Mouse (Mus musculus) cerebellum, postnatal 25 days (tissue): Measurements from ENCODE around the gene Rtp3.

Experiments
- DNase-seq, 2 experiments: peaks; one replicate each; pipeline ENCODE4 v3.0.0; 2021; ENCODE audit warnings: mixed read lengths in 2 of 2

The Rtp3 gene

DNA sequence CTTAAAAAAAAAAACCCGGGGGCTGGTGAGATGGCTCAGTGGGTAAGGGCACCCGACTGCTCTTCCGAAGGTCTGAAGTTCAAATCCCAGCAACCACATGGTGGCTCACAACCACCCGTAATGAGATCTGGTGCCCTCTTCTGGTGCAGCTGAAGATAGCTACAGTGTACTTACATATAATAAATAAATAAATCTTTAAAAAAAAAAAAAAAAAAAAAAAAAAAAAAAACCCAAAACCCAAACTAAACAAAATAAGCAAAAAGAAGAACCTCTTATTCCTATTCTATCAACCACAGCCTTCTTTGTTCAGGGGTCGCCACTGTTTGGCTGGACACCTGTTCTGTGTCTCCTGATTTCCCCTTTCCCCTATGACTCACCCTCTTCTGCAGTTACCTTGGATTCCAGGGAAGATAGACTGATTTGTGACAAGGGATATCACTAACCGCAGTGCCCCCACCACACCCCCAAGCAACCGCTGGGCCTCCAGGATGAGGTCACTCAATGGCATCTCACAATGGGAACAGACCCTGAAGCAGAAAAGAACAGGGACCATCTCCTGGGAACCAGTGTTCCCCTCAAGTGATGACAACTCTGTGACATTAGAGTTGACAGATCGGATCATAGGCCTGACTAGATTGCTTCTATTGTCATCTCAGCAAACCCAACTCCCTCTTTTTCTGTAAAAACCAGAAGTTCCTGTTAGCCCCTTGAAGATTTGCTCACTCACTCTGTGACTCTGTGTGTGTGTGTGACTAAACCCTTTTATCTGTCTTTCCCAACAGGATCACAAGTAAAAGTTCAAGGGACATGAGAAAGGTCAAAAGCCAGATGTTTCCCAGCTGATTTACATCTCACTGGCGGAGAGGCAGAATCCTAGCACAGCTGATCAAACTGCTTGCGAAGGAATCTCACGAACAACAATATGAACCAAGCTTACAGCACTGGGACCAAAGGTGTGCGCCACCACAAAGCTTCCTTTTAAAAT lies 52.6 kb downstream of the Rtp3 start:
- DNase-seq: no peak

DNA sequence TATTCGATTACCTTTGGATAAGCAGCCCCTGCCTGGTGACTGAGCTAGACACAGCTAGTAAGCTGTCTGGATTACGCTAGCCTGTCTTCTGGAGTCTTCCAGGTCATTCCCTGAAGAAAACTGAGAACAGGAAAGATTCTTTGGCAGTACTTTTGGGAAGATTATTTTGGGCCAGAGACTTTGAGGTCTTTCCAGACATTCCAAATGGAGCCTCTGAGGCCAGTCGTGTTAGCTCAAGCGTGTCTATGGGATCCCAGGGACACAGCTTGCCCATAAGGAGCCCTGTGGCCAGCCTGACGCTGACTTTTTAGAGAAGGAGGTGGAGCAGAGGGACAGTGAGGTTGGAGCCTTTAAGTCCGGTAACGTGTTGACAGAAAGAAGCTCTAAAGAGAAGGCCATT lies 54.4 kb downstream of the Rtp3 start:
- DNase-seq: no peak
